Mouse (Mus musculus): ENCODE results near the gene Krt15.

Krt15 gene

GRCm38 (mm10) chr11:100135731-100136130 lies at the start of gene Krt15:
Gene Krt15, minus strand, starts transcription at chr11:100135928.
- DNase-seq (ENCODE audit: low read depth) = no peak

- no peak for DNase-seq (ENCODE audit: low read depth)
Observed at GRCm38 (mm10) chr11:100181725-100182124, 46.0 kb upstream of the Krt15 start.

- no peak for DNase-seq (ENCODE audit: low read depth)
Observed at GRCm38 (mm10) chr11:100179260-100179659, 43.5 kb upstream of the Krt15 start.

GRCm38 (mm10) chr11:100178307-100178706 lies 42.6 kb upstream of the Krt15 start:
- DNase-seq (ENCODE audit: low read depth) = no peak

GRCm38 (mm10) chr11:100176791-100177190 lies 41.1 kb upstream of the Krt15 start:
- no peak for DNase-seq (ENCODE audit: low read depth)

GRCm38 (mm10) chr11:100168765-100169762 lies 33.3 kb upstream of the Krt15 start:
- no peak for DNase-seq (ENCODE audit: low read depth)

- no peak for DNase-seq (ENCODE audit: low read depth)
Observed at GRCm38 (mm10) chr11:100168071-100168470, 32.3 kb upstream of the Krt15 start.

- DNase-seq (ENCODE audit: low read depth) = no peak
Observed at GRCm38 (mm10) chr11:100164392-100164791, 28.7 kb upstream of the Krt15 start.

GRCm38 (mm10) chr11:100157908-100158477 lies 22.3 kb upstream of the Krt15 start:
- no peak for DNase-seq (ENCODE audit: low read depth)

GRCm38 (mm10) chr11:100157331-100157730 lies 21.6 kb upstream of the Krt15 start:
- no peak for DNase-seq (ENCODE audit: low read depth)

- no peak for DNase-seq (ENCODE audit: low read depth)
Observed at GRCm38 (mm10) chr11:100155497-100156255, 19.9 kb upstream of the Krt15 start.

GRCm38 (mm10) chr11:100148615-100149330 lies 13.0 kb upstream of the Krt15 start, which contains the start of gene Krt19:
Gene Krt19, minus strand, starts transcription at chr11:100148665.
- no peak for DNase-seq (ENCODE audit: low read depth)

- DNase-seq (ENCODE audit: low read depth) = no peak
Observed at GRCm38 (mm10) chr11:100147566-100148353, 12.0 kb upstream of the Krt15 start.

GRCm38 (mm10) chr11:100145858-100146560 lies 10.3 kb upstream of the Krt15 start:
- DNase-seq (ENCODE audit: low read depth) = no peak

- DNase-seq (ENCODE audit: low read depth) = no peak
Observed at GRCm38 (mm10) chr11:100145104-100145503, 9.4 kb upstream of the Krt15 start.

GRCm38 (mm10) chr11:100140966-100141365 lies 5.2 kb upstream of the Krt15 start:
- no peak for DNase-seq (ENCODE audit: low read depth)

GRCm38 (mm10) chr11:100139391-100139790 lies 3.7 kb upstream of the Krt15 start:
- DNase-seq (ENCODE audit: low read depth) = no peak

- no peak for DNase-seq (ENCODE audit: low read depth)
Observed at GRCm38 (mm10) chr11:100138809-100139208, 3.1 kb upstream of the Krt15 start.

GRCm38 (mm10) chr11:100137693-100138092 lies 2.0 kb upstream of the Krt15 start:
- DNase-seq (ENCODE audit: low read depth) = no peak

- no peak for DNase-seq (ENCODE audit: low read depth)
Observed at GRCm38 (mm10) chr11:100136559-100136958, 831 bp upstream of the Krt15 start.
